Mouse (Mus musculus) cerebellum, adult 18-20 months (tissue): ENCODE results near the gene Lyrm9.

Source experiments
- DNase-seq, 2 experiments: peaks; one replicate each; pipeline ENCODE4 v3.0.0; 2021

Lyrm9 gene

GRCm38 (mm10) chr11:78815986-78816792 is 10.2 kb upstream of the Lyrm9 start:
- DNase-seq = no peak

- no peak for DNase-seq
Measured at GRCm38 (mm10) chr11:78817311-78818022, 8.9 kb upstream of the Lyrm9 start.

GRCm38 (mm10) chr11:78820337-78821000 is 5.9 kb upstream of the Lyrm9 start:
- DNase-seq = no peak

- peak in 1 of 2 experiments; percentile 46 for DNase-seq
Measured at GRCm38 (mm10) chr11:78822792-78823498, 3.4 kb upstream of the Lyrm9 start.

- DNase-seq = peak in 1 of 2 experiments; percentile 14
Measured at GRCm38 (mm10) chr11:78827546-78827945, 1.2 kb downstream of the Lyrm9 start.

GRCm38 (mm10) chr11:78828386-78828785 is 2.0 kb downstream of the Lyrm9 start:
- peak in 1 of 2 experiments; percentile 20 for DNase-seq

GRCm38 (mm10) chr11:78829373-78829772 is 3.0 kb downstream of the Lyrm9 start:
- no peak for DNase-seq

GRCm38 (mm10) chr11:78830180-78830579 is 3.8 kb downstream of the Lyrm9 start:
- DNase-seq = no peak

- DNase-seq = peak in 1 of 2 experiments; percentile 34
Measured at GRCm38 (mm10) chr11:78831716-78832115, 5.3 kb downstream of the Lyrm9 start.

GRCm38 (mm10) chr11:78832117-78832726 is 5.8 kb downstream of the Lyrm9 start:
- DNase-seq = no peak

GRCm38 (mm10) chr11:78832816-78833314 is 6.5 kb downstream of the Lyrm9 start:
- DNase-seq = peak; percentile 41 to 55

- DNase-seq = no peak
Measured at GRCm38 (mm10) chr11:78836486-78836885, 10.1 kb downstream of the Lyrm9 start.

GRCm38 (mm10) chr11:78837989-78838388 is 11.6 kb downstream of the Lyrm9 start:
- DNase-seq = peak; percentile 52 to 73

- DNase-seq = no peak
Measured at GRCm38 (mm10) chr11:78839491-78839890, 13.1 kb downstream of the Lyrm9 start.

- DNase-seq = no peak
Measured at GRCm38 (mm10) chr11:78840141-78840540, 13.8 kb downstream of the Lyrm9 start.

GRCm38 (mm10) chr11:78841987-78842386 is 15.6 kb downstream of the Lyrm9 start:
- no peak for DNase-seq

- DNase-seq = no peak
Measured at GRCm38 (mm10) chr11:78846620-78847019, 20.2 kb downstream of the Lyrm9 start.

- no peak for DNase-seq
Measured at GRCm38 (mm10) chr11:78847884-78848848, 21.8 kb downstream of the Lyrm9 start.

- DNase-seq = no peak
Measured at GRCm38 (mm10) chr11:78849859-78850258, 23.5 kb downstream of the Lyrm9 start.

- DNase-seq = no peak
Measured at GRCm38 (mm10) chr11:78851216-78851870, 25.0 kb downstream of the Lyrm9 start.
